Mouse (Mus musculus) cerebellum, adult 11 months (tissue): Measurements from ENCODE around the gene Olfr549.

Source experiments
- DNase-seq: peaks from one replicate; pipeline ENCODE4 v3.0.0; 2022

Olfr549 gene

GRCm38 (mm10) chr7:102597378-102598031, 47.8 kb downstream of the Olfr549 start, which contains the start of gene Olfr552:
Gene Olfr552, plus strand, starts transcription at chr7:102597770.
- DNase-seq: no peak
